Mouse (Mus musculus) bone marrow, adult 2 months (tissue): Measurements from ENCODE around the gene Dennd2a.

Experiments used
- CTCF ChIP-seq: fragments of 200-500 bp; IDR thresholded peaks from 2 replicates; pipeline ENCODE4 v1.5.1; 2011; ENCODE audit warnings: low read length, control low read depth; ENCODE audit not compliant: control insufficient read depth, insufficient read depth
- POLR2A ChIP-seq: fragments of 200-500 bp; IDR thresholded peaks from 2 replicates; pipeline ENCODE4 v1.6.1; 2011; ENCODE audit warnings: low read depth, mild to moderate bottlenecking, control low read depth, low read length, borderline replicate concordance; ENCODE audit not compliant: control insufficient read depth

DNA sequence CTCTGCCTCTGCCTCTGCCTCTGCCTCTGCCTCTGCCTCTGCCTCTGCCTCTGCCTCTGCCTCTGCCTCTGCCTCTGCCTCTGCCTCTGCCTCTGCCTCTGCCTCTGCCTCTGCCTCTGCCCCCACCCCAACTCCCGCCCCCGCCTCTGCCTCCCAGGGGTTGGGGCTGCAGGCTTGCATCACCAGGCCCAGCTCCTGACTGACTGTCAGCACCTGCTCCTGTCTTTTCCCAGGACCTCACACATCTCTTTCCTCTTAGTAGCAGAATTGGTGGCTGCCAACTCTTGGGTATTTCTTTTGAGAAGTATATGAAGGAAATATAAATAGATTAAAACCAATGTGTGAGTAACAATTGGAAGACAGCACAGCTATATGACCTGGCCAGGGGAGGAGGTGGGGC lies 22.9 kb upstream of the Dennd2a start:
- TF ChIP-seq POLR2A: no peak
- no peak for TF ChIP-seq CTCF
